Mouse (Mus musculus) naive thymus-derived CD4-positive, alpha-beta T cell, adult 2 months (primary cell): ENCODE measurements around the gene Ppfibp2.

Experiments
- DNase-seq: peaks from one replicate; pipeline ENCODE4 v3.0.0-alpha.2; 2011; ENCODE audit warnings: low read depth

Gene Ppfibp2

GRCm38 (mm10) chr7:107664063-107665056 lies 69.4 kb downstream of the Ppfibp2 start:
- peak; percentile 69 for DNase-seq

- no peak for DNase-seq
Measured at GRCm38 (mm10) chr7:107665221-107665585, 70.2 kb downstream of the Ppfibp2 start.

GRCm38 (mm10) chr7:107665586-107666261 lies 70.7 kb downstream of the Ppfibp2 start:
- no peak for DNase-seq

- peak; percentile 36 for DNase-seq
Measured at GRCm38 (mm10) chr7:107666262-107666902, 71.4 kb downstream of the Ppfibp2 start.

- DNase-seq = no peak
Measured at GRCm38 (mm10) chr7:107668514-107668913, 73.5 kb downstream of the Ppfibp2 start.

- no peak for DNase-seq
Measured at GRCm38 (mm10) chr7:107675224-107675623, 80.2 kb downstream of the Ppfibp2 start.

GRCm38 (mm10) chr7:107680151-107680852 lies 85.3 kb downstream of the Ppfibp2 start:
- DNase-seq = no peak

- DNase-seq = no peak
Measured at GRCm38 (mm10) chr7:107681306-107681705, 86.3 kb downstream of the Ppfibp2 start.

GRCm38 (mm10) chr7:107683162-107683561 lies 88.2 kb downstream of the Ppfibp2 start:
- DNase-seq = no peak

- DNase-seq = no peak
Measured at GRCm38 (mm10) chr7:107683622-107684021, 88.6 kb downstream of the Ppfibp2 start.

GRCm38 (mm10) chr7:107685238-107685954 lies 90.4 kb downstream of the Ppfibp2 start:
- DNase-seq = no peak

GRCm38 (mm10) chr7:107685955-107686285 lies 90.9 kb downstream of the Ppfibp2 start:
- DNase-seq = no peak

- DNase-seq = peak; percentile 30
Measured at GRCm38 (mm10) chr7:107687412-107687811, 92.4 kb downstream of the Ppfibp2 start.

GRCm38 (mm10) chr7:107688040-107688439 lies 93.0 kb downstream of the Ppfibp2 start:
- DNase-seq = no peak

GRCm38 (mm10) chr7:107690426-107691221 lies 95.6 kb downstream of the Ppfibp2 start:
- DNase-seq = no peak

GRCm38 (mm10) chr7:107691493-107691892 lies 96.5 kb downstream of the Ppfibp2 start:
- no peak for DNase-seq

GRCm38 (mm10) chr7:107694254-107694947 lies 99.4 kb downstream of the Ppfibp2 start:
- no peak for DNase-seq

- DNase-seq = no peak
Measured at GRCm38 (mm10) chr7:107697066-107697465, 102.1 kb downstream of the Ppfibp2 start.

- DNase-seq = no peak
Measured at GRCm38 (mm10) chr7:107699926-107700325, 104.9 kb downstream of the Ppfibp2 start.

GRCm38 (mm10) chr7:107700646-107701045 lies 105.6 kb downstream of the Ppfibp2 start:
- no peak for DNase-seq
